Mouse (Mus musculus) liver, adult 2 months (tissue): Measurements from ENCODE around the gene Zzz3. TPM values are rescaled to one million over a fixed set of nuclear protein-coding genes. Genes with fewer than 3 reads are reported as not detected.

Experiments
- DNase-seq: peaks from one replicate; pipeline ENCODE4 v3.0.0-alpha.2; 2011; ENCODE audit warnings: low read depth, low spot score; ENCODE audit errors: extremely low read depth
- H3K27ac ChIP-seq: fragments of 200-500 bp; replicated peaks from 2 replicates; pipeline ENCODE4 v1.5.1; 2012; ENCODE audit warnings: low read depth, mild to moderate bottlenecking, control low read depth, inconsistent platforms, low read length; ENCODE audit not compliant: insufficient read depth
- H3K27me3 ChIP-seq: fragments of 200-500 bp; 2 replicates; pipeline ENCODE4 v1.6.1; 2012; ENCODE audit warnings: mild to moderate bottlenecking, moderate library complexity, low read length, inconsistent platforms; ENCODE audit not compliant: control insufficient read depth, insufficient read depth
- H3K36me3 ChIP-seq: fragments of 200-500 bp; 2 replicates; pipeline ENCODE4 v1.6.1; 2012; ENCODE audit warnings: low read length, inconsistent platforms; ENCODE audit not compliant: control insufficient read depth, insufficient read depth
- H3K4me1 ChIP-seq: fragments of 200-500 bp; 2 replicates; pipeline ENCODE4 v1.6.1; 2011; ENCODE audit warnings: low read length; ENCODE audit not compliant: control insufficient read depth, insufficient read depth
- H3K4me3 ChIP-seq: fragments of 200-500 bp; 2 replicates; pipeline ENCODE4 v1.5.1; 2011; ENCODE audit warnings: low read depth, mild to moderate bottlenecking, control low read depth, low read length, moderate library complexity; ENCODE audit not compliant: insufficient read depth
- H3K79me2 ChIP-seq: fragments of 200-500 bp; 2 replicates; pipeline ENCODE4 v1.6.1; 2012; ENCODE audit warnings: inconsistent platforms, mild to moderate bottlenecking, low read length, moderate library complexity; ENCODE audit not compliant: control insufficient read depth, insufficient read depth
- H3K9ac ChIP-seq: fragments of 200-500 bp; 2 replicates; pipeline ENCODE4 v1.6.1; 2012; ENCODE audit warnings: low read depth, mild to moderate bottlenecking, control low read depth, inconsistent platforms, low read length
- CTCF ChIP-seq: fragments of 200-500 bp; IDR thresholded peaks from 2 replicates; pipeline ENCODE4 v1.5.1; 2011; ENCODE audit warnings: low read depth, low read length, control low read depth
- POLR2A ChIP-seq: fragments of 200-500 bp; IDR thresholded peaks from 2 replicates; pipeline ENCODE4 v1.6.1; 2011; ENCODE audit warnings: low read length, control low read depth; ENCODE audit not compliant: insufficient read depth; ENCODE audit errors: extremely low read depth
- WGBS: fragments of 180-500 bp; shearing (Covaris S2); methylation state at CpG from one replicate; pipeline ENCODE4 v1.1.7; 2018; 5-methylcytosine and 5-hydroxymethylcytosine counted together
- polyA plus RNA-seq: library from polyadenylated mRNA; depleted of rRNA; stranded (reverse); fragments of >200 nt; gene quantifications from 2 replicates; pipeline ENCODE4 v1.2.3, GENCODE M21; 2012
- total RNA-seq: library from RNA; depleted of rRNA; stranded (reverse); fragments of >200 nt; gene quantifications from 2 replicates; pipeline ENCODE4 v1.2.3, GENCODE M21; 2014

The Zzz3 gene
- total and polyA plus RNA-seq, 2 experiments: 10.2 to 17.6 TPM

DNA sequence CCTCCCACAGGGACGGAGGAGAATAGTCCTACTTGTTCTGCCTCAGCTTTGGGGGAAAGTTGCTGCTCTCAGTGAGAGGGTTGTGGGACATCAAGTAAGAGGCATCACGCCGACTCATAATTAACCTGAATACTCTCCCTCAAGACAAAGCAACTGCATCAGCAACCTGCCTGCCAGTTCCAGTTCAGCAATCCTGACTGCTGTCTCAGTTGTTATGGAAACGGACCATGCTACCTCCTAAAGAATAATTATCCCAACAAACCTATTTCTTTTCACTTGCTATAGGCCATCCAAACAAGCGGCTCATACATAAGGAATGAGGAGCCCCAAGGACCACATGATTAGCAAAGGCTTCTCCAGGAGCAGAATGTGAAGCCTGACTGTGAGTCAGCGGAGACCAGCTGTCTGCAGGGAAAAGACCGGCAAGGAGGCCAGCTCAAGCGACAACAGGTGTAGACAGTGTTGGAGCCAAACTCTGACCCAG, 100.2 kb downstream of the Zzz3 start:
- H3K9ac ChIP-seq: no peak overlapping the region
- no peak overlapping the region for H3K27ac ChIP-seq
- no peaks in the 10 kb centered on the region for H3K79me2 ChIP-seq
- no peak for TF ChIP-seq CTCF
- no peak for TF ChIP-seq POLR2A
- H3K4me3 ChIP-seq: no peak overlapping the region
- no peak for DNase-seq
- H3K36me3 ChIP-seq: no peaks in the 10 kb centered on the region
- H3K27me3 ChIP-seq: no peaks in the 10 kb centered on the region
- WGBS: 88% methylated on average over 8 of the region's 8 CpGs
- no peaks in the 10 kb centered on the region for H3K4me1 ChIP-seq

DNA sequence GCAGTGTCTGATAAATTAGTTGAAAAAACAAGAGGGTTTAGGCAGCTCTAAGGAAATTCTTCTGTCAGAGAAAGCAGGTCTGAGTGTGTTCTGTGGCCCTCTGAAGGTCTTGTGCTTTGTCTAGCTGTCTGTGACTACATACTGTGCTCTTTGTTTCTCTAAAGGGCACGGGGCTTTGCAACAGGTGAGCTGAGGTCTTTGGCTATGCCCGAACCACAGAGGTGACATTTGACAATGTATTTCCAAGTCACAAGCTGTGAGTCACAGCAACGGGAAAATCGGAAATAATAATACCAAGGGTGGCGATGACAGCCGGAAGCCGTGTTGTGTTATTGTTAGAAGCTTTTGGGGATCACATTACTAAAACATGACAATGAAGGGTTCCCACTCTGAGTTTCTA, 101.8 kb downstream of the Zzz3 start:
- no peak for DNase-seq
- H3K36me3 ChIP-seq: no peaks in the 10 kb centered on the region
- H3K9ac ChIP-seq: no peak overlapping the region
- H3K4me3 ChIP-seq: no peak overlapping the region
- H3K27ac ChIP-seq: no peak overlapping the region
- H3K79me2 ChIP-seq: no peaks in the 10 kb centered on the region
- TF ChIP-seq POLR2A (no peak), CTCF (no peak)
- no peaks in the 10 kb centered on the region for H3K4me1 ChIP-seq
- H3K27me3 ChIP-seq: no peaks in the 10 kb centered on the region
- 84% methylated on average over 7 of the region's 7 CpGs for WGBS

DNA sequence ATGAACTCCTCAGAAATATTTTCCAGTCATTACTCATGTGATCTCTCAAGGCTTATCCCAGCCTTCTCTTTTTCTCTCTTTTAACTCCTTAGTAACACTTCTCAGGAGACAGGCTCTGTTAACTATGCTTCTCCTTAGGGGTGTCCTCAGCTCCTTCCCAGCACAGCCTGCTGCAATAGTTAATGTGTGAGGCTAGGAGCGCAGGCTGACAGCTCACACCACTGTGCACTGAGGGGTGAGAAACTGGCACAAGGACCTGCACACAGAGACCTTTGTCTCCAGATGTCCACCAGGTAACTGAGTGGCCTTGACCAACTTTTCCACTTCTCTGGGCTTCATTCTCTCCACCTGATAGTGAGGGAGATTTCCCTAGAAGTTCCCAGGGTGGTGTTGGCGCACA, 102.6 kb downstream of the Zzz3 start:
- Histone ChIP-seq H3K27me3 (no peaks in the 10 kb centered on the region), H3K27ac (no peak overlapping the region), H3K79me2 (no peaks in the 10 kb centered on the region), H3K9ac (no peak overlapping the region), H3K4me3 (no peak overlapping the region), H3K4me1 (no peaks in the 10 kb centered on the region), H3K36me3 (no peaks in the 10 kb centered on the region)
- DNase-seq: no peak
- 86% methylated on average over 2 of the region's 2 CpGs for WGBS
- TF ChIP-seq CTCF: no peak
- TF ChIP-seq POLR2A: no peak

DNA sequence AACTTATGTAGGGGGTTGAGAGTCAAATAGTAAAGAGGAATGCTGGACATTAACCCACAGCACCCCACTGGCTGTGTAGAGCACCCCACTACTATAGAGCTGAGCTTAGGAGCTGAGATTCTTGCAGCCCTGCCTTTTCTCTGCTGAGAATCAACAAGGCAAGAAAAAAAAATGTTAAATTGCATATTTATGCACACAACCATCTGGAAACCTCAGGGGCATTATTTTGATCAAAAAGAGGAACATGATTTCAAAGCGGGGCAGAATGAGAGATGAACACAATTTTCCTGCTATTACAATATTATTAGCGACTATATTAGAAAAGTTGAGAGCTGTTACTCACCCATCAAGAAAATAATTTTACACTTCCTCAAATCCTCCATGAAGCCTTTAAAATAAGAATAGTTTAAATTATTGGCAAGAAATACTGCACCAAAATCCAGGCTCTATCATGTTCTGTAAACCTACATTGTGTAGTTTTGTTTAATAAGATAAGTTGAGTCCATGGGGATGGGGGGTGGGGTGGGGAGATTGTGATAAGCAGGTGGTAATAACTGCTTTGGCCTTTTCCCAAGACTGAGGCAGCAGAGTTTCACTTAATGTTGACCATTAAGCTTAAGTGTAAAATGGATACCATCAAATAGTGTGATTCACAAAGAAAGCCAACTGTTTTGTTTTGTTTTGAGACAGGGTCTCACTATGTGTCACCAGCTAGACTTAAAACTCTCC, 103.9 kb downstream of the Zzz3 start:
- H3K27me3 ChIP-seq: no peaks in the 10 kb centered on the region
- no peak overlapping the region for H3K4me3 ChIP-seq
- no peaks in the 10 kb centered on the region for H3K4me1 ChIP-seq
- TF ChIP-seq POLR2A: no peak
- no peak for TF ChIP-seq CTCF
- WGBS: 81% methylated on average over 2 of the region's 2 CpGs
- no peak for DNase-seq
- no peaks in the 10 kb centered on the region for H3K36me3 ChIP-seq
- no peak overlapping the region for H3K27ac ChIP-seq
- no peaks in the 10 kb centered on the region for H3K79me2 ChIP-seq
- no peak overlapping the region for H3K9ac ChIP-seq

DNA sequence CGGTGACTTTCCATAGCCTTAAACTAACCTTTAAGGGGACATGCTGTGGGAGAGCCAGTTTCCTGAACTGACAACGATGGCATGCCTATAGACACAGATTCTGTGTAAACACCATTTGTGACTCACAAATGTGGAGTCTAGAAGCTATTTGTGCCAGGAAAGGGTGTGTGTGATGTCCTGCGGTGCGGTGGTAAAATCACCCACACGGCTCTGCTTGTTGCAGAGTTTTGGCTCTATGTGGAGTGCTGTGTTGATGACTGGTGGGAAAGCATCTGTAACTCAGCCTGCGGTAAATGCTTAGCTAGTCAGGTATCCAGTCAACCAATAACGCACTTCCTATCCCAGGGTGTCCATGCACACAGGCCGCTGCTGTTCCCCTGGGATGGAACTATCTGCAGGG, 112.6 kb downstream of the Zzz3 start:
- TF ChIP-seq POLR2A (no peak), CTCF (no peak)
- H3K27ac ChIP-seq: no peak overlapping the region
- 74% methylated on average over 8 of the region's 8 CpGs for WGBS
- H3K4me1 ChIP-seq: no peaks in the 10 kb centered on the region
- no peaks in the 10 kb centered on the region for H3K36me3 ChIP-seq
- H3K27me3 ChIP-seq: no peaks in the 10 kb centered on the region
- no peaks in the 10 kb centered on the region for H3K79me2 ChIP-seq
- DNase-seq: no peak
- no peak overlapping the region for H3K4me3 ChIP-seq
- H3K9ac ChIP-seq: no peak overlapping the region

DNA sequence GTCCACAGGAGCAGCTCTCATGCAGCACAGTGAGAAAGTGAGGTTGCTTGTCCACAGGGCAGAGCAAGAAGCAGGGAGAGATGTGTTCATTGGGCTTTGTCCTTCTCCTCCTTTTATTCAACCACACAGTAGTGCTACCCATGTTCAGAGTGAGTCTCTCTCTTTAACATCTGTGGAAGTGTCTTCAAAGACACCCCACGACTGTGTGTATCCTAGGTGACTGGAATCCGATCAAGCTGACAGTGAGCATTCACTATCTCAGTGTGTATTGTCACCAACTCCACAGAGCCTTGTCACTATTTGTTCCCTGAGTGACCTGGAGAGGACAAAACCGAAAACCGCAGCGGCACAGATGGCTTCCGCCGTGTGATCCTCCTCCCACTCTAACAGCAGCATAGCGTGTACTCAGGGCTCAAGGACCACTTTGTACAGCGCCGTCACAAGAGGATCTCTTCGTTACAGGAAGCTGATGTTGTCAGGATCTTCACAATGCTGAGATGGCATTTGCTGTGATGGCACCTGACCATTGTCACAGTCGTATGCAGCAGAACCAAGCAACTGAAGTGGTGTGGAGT, 113.2 kb downstream of the Zzz3 start:
- H3K27me3 ChIP-seq: no peaks in the 10 kb centered on the region
- H3K9ac ChIP-seq: no peak overlapping the region
- H3K36me3 ChIP-seq: no peaks in the 10 kb centered on the region
- WGBS: 84% methylated on average over 12 of the region's 12 CpGs
- H3K4me3 ChIP-seq: no peak overlapping the region
- H3K4me1 ChIP-seq: no peaks in the 10 kb centered on the region
- H3K27ac ChIP-seq: no peak overlapping the region
- H3K79me2 ChIP-seq: no peaks in the 10 kb centered on the region
- no peak for DNase-seq
- TF ChIP-seq POLR2A: no peak
- no peak for TF ChIP-seq CTCF
